Mouse (Mus musculus) lung, postnatal 4 days (tissue): ENCODE results near the gene Qrich2.
"Not testable (repeated sequence)": the region's sequence is repeated elsewhere in the genome, so short reads cannot be mapped to it uniquely, and the experiment has no call there.

Source experiments
- DNase-seq, 2 experiments: peaks; one replicate each; pipeline ENCODE4 v3.0.0; 2021

Gene Qrich2

GRCm38 (mm10) chr11:116466141-116466540, at the start of gene Qrich2:
Qrich2 (minus strand) TSS chr11:116466241.
- no peak for DNase-seq

GRCm38 (mm10) chr11:116515330-116516020, 49.4 kb upstream of the Qrich2 start:
- DNase-seq, result no peak

GRCm38 (mm10) chr11:116513531-116514038, 47.5 kb upstream of the Qrich2 start:
- DNase-seq, result no peak

GRCm38 (mm10) chr11:116512987-116513386, 46.9 kb upstream of the Qrich2 start:
- DNase-seq, result no peak

- no peak for DNase-seq
Measured at GRCm38 (mm10) chr11:116512154-116512553, 46.1 kb upstream of the Qrich2 start.

- no peak for DNase-seq
Measured at GRCm38 (mm10) chr11:116511301-116511868, 45.3 kb upstream of the Qrich2 start.

- no peak for DNase-seq
Measured at GRCm38 (mm10) chr11:116508689-116509088, 42.6 kb upstream of the Qrich2 start.

- no peak for DNase-seq
Measured at GRCm38 (mm10) chr11:116506151-116506875, 40.3 kb upstream of the Qrich2 start.

- no peak for DNase-seq
Measured at GRCm38 (mm10) chr11:116505573-116505972, 39.5 kb upstream of the Qrich2 start.

GRCm38 (mm10) chr11:116504516-116504915, 38.5 kb upstream of the Qrich2 start:
- DNase-seq, result peak in 1 of 2 experiments; percentile 64

- peak; percentile 41 to 65 for DNase-seq
Measured at GRCm38 (mm10) chr11:116501005-116501746, 35.1 kb upstream of the Qrich2 start.

GRCm38 (mm10) chr11:116499018-116499417, 33.0 kb upstream of the Qrich2 start:
- DNase-seq, result no peak

GRCm38 (mm10) chr11:116498596-116498995, 32.6 kb upstream of the Qrich2 start:
- DNase-seq, result no peak

GRCm38 (mm10) chr11:116497313-116497712, 31.3 kb upstream of the Qrich2 start:
- DNase-seq, result no peak

- DNase-seq, result peak; percentile 79 to 90
Measured at GRCm38 (mm10) chr11:116494474-116495174, 28.6 kb upstream of the Qrich2 start.

GRCm38 (mm10) chr11:116493795-116494252, 27.8 kb upstream of the Qrich2 start, which contains the start of gene Prpsap1:
Prpsap1 (minus strand) TSS chr11:116494202.
- peak; percentile 56 to 69 for DNase-seq

GRCm38 (mm10) chr11:116493191-116493590, 27.1 kb upstream of the Qrich2 start:
- DNase-seq, result no peak

- DNase-seq, result not testable (repeated sequence)
Measured at GRCm38 (mm10) chr11:116492507-116492906, 26.5 kb upstream of the Qrich2 start.

- DNase-seq, result no peak
Measured at GRCm38 (mm10) chr11:116491338-116491737, 25.3 kb upstream of the Qrich2 start.

GRCm38 (mm10) chr11:116490232-116491107, 24.4 kb upstream of the Qrich2 start:
- peak; percentile 92 to 93 for DNase-seq

GRCm38 (mm10) chr11:116489771-116490231, 23.8 kb upstream of the Qrich2 start:
- DNase-seq, result no peak
